Mouse (Mus musculus) gastrocnemius, postnatal 25 days (tissue): Measurements from ENCODE around the gene Rufy3. TPM values are rescaled to one million over a fixed set of nuclear protein-coding genes. Genes with fewer than 3 reads are reported as not detected.

ENCODE experiments used
- DNase-seq: peaks from one replicate; pipeline ENCODE4 v3.0.0; 2022
- total RNA-seq, 2 experiments: library from RNA; stranded (reverse); gene quantifications; 1 replicate in 1 of 2; 2 replicates in 1 of 2; pipeline ENCODE4 v1.2.3; 2021

Gene Rufy3
- total RNA-seq, 2 experiments from 2014 or later: 6.8 to 8.4 TPM

- no peak for DNase-seq
Observed at GRCm38 (mm10) chr5:88629125-88629524, 64.3 kb downstream of the Rufy3 start.

- DNase-seq: no peak
Observed at GRCm38 (mm10) chr5:88629987-88630386, 65.1 kb downstream of the Rufy3 start.

- peak; percentile 44 for DNase-seq
Observed at GRCm38 (mm10) chr5:88630883-88631282, 66.0 kb downstream of the Rufy3 start.

DNA sequence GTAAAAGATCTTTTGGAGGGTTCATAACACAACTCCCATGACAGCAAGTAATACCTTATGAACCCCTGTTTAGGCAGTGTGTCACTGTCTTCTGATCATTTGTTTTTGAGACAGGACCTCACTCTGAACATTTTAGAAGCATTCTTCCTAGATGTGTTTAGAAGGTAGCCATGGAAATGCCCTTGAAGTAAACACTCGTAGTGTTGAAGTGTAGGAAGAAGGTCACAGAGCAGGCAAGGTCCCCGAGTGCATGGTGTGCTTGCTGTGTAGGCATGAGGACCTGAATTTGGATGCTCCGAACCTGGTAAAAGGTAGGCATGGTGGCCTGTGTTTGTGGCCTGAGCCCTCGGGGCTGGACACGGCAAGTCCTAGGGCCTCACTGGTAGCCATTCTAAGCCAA lies 66.7 kb downstream of the Rufy3 start:
- no peak for DNase-seq

- DNase-seq: no peak
Observed at GRCm38 (mm10) chr5:88632463-88632862, 67.6 kb downstream of the Rufy3 start.

DNA sequence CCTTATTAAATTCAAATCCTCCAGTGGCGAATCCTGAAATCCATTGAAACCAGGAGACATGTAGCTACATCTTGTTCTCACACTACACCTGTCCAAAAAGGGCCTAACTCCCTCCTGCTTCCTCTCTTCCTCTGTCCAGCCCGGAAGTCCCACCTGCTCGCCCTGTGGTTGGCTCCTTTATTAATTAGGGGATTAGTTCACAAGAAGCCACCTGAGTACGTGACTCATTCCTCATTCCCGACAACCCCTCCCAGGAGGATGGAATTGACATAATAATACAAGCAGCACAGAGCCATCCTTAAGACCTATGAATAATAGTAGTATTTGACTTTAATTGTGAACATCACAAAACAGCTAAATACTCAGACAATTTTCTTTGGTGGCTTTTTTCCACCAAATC lies 69.2 kb downstream of the Rufy3 start:
- DNase-seq: no peak

DNA sequence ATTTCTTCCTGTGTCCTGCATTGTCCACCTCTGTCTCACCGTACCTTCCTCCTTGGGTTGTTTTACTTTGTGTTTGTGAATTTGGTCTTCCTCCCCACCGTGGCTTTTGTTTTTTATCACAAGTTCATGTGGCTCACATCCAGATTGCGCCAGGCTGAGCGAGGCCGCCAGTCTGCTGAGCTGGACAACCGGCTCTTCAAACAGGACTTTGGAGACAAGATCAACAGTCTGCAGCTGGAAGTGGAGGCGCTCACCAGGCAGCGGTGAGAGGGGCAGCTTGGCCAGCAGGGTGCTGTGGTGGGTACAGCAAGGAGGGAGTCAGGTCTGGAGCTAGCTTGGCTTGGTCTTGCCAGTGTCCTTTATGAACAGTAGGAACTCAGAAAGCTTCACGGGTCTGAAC lies 77.9 kb downstream of the Rufy3 start:
- no peak for DNase-seq

GRCm38 (mm10) chr5:88643491-88643890 lies 78.7 kb downstream of the Rufy3 start:
- peak; percentile 46 for DNase-seq

GRCm38 (mm10) chr5:88644901-88645300 lies 80.1 kb downstream of the Rufy3 start:
- no peak for DNase-seq

DNA sequence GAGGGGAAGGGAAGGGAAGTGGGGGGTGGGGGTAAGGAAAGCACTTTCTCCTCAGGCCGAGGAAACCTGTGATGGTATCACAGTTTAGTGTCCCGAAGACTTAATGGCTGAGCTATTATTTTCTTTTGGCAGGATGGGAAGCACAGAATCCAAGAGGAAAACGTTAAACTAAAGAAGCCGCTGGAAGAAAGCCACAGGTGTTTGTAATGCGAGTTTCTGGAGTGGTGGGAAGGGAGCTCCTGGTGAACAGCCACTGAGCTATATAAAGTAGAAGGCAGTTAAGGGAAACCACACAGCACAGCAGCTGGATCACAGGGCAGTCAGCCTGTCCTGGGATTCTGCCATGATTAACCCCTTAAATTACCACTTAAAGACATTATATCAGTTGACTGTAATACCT lies 80.6 kb downstream of the Rufy3 start:
- DNase-seq: no peak

GRCm38 (mm10) chr5:88649250-88650173 lies 84.7 kb downstream of the Rufy3 start:
- no peak for DNase-seq

- no peak for DNase-seq
Observed at GRCm38 (mm10) chr5:88652589-88652988, 87.7 kb downstream of the Rufy3 start.

- DNase-seq: no peak
Observed at GRCm38 (mm10) chr5:88657868-88658267, 93.0 kb downstream of the Rufy3 start.

GRCm38 (mm10) chr5:88663151-88663550 lies 98.3 kb downstream of the Rufy3 start:
- DNase-seq: no peak

DNA sequence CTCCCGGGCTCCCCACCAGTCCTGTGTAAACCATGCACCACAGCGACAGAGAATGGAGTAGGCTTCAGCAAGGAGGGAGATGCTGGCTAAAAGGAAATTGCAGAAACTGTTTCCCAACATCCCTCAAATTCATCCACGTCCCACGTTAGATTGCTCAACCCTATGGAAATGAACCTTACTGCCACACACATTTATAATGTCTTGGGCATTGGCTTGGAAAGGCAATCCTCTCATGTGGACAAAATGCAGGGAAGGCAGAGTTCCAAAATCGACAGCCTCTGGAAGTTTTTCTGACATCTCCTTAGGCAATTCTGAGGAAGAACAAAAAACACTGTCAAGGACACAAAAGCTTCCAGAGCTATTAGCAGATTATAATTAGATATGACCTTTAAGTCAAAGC lies 99.0 kb downstream of the Rufy3 start:
- DNase-seq: no peak

DNA sequence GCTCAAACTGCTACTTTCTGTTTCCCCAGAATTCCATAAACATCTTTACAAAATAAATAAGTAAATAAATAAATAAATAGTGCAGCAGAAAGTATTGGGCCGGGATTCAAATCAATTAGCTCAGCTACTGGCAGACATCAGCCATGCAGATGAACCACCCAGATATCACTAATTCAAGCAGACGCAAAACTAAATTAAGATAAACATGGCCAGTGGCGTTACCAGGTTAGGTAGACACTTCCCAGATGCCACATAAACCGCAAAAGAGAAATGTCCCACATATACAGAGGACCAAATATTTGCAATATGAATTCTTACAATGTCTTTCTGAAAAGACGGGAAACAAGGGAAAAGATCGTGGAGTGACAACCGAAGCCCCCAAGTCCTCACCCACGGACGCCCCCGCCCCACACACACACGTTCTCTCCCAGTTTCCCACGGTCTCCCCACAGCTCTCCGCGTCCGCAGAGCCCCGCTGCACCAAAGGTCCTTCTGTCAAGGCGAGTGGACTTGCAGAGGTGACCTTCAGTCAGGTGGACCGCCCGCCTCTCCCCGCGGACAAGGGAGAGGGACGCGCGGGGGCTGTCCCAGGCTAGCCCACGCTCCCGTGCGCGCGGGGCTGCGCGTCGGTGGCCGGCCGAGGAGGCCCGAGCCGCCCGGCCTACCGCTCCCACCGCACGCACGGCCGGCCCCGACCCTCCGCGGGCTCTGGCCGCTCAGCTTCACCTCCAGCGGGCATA lies 110.0 kb downstream of the Rufy3 start:
- no peak for DNase-seq

DNA sequence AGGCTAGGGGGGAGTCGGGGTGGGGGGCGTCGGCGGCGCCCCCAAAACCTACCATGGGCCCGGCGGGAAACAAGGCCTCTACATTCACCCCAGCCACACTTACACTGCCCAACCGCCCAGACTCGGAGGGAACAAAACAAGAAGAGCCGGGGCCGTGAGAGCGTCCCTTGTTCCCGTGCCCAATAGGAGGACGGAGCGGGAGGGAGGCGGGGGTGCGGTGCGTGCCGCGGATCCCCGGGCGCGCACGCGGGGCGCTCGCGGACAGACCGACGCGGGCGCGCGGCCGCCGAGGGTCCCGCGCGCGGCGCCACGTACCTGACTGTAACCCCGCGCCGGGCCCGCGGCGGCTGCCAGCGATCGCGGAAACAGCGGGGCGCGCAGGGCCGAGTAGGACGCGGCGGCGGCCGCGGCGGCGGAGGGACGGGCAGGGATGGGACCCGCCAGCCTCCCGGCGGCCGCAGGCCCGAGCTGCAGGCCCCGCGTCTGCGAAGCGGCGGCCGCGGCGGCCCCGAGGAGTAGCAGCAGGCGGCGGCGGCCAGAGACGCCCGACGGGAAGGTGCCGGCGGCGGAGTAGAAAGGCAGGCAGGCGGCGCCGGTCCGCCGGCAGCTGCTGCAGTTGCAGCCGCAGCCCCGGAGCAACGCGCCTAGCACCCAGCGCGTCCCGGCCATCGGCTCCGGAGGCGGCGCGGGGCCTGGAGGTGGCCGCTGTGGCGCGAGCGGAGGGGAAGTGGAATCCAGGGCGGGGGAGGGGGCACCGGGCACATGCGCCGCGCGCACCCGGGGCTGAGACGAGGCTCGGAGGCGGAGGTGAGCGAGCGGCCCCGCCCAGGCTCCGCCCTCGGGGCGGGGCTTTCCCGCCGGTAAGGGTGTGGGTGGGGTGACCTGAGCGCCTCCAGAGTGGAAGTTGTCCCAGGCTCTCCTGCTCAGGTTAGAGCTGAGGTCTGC lies 110.9 kb downstream of the Rufy3 start, which contains the start of gene Grsf1:
TSS of gene Grsf1 (minus strand) at position 729 of the 945 bp plus-strand sequence.
- DNase-seq: peak; percentile 91

DNA sequence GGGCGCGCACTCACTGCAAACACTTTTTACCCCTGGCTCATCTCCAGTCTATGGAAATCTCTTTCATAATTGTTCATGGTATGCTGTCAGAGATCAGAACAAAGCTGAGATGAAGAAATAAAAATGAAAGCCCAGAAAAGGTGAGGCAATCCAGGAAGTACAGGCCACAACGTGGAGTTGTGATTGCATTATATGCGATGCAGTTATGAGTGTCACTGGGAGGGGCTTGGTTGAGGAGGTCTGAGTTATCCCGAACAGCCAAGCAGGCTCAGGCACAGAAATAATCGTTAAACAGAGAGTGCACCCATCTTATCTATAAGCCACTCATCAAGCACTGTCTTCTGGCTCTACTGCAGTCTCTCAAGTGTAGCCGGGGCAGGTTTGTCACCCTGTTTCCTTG lies 114.1 kb downstream of the Rufy3 start:
- no peak for DNase-seq

DNA sequence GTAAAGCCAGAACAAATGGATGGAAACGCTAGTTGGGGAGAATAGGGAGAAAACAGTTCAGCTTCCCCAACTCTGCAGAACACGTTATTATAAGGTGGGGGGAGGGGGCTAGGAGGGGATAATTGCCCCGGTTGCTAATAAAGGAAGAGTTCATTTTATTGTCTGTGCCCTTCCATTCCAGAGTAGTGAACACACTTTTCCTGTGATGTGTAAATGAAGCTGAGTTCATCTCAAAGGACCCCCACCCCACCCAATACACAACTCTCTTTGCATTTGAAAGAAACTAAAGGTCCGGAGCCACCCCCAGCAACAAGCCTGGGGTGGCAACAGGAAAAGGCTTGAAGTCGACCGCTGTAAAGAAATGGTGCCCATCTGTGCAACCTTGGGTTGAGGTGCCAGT lies 114.5 kb downstream of the Rufy3 start:
- no peak for DNase-seq

DNA sequence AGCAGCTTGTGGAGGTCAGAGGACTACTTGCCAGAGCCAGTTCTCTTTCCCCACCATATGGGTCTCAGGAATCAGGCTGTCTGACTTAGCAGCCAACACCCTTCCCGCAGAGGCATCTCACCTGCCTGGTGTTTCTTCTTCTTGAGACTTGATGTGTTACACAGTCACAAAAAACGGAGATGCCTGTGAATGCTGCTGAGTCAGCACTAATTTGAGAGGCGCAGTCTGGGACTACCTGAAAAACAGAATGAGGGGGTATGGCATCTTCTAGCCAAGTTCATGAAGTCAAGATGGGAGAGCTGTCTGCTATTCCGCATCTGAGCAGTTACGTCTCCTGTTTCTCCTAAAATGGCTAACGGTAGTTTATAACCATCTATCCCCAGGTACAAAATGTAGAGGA lies 115.7 kb downstream of the Rufy3 start:
- no peak for DNase-seq

GRCm38 (mm10) chr5:88683706-88684105 lies 118.9 kb downstream of the Rufy3 start:
- no peak for DNase-seq

DNA sequence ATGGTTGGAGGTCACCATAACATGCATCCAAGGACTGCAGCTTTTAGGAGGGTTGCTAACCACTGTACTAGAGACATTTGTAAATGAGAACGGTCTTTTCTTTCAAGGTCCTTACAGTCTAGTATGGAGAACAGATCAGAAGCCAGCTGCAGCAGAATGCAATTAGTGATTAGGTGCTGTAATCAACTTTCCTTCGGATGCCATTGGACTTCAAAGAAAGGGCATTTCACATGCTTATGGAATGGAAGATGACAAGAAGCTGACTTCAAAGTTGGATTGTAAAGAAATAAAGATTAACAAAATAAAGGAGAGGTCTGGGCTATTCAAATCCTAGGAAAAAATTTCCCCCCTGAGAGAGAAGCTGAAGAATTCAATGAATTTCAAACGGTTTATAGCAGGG lies 119.4 kb downstream of the Rufy3 start:
- no peak for DNase-seq
